Mouse (Mus musculus): ENCODE data around the gene Mypn. TPM values are rescaled to one million over a fixed set of nuclear protein-coding genes. Genes with fewer than 3 reads are reported as not detected.
A peak's percentile ranks its signal among the peaks of the same experiment; 100 is the strongest.

The Mypn gene
- polyA plus RNA-seq, 1 experiment from 2014 or later: 5.3 TPM

DNA sequence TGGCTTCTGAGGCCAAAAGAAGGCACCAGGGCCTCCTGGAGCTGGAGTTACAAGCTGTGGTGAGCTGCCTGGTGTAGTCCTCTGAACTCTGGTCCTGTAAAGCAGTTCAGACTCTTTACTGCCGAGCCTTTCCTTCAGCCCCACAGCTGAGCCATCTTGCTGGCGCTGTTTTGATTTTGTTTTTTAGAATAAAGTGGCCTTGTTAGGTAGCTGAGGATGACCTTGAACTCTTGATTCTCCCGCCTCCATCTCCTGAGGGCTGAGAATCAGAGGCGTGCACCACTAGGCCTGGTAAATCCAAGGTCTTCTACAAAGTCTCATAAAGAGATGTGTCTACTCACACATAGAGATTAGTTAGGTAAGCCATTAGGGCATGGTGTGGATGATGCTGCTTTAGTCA lies 49.0 kb downstream of the Mypn start:
- H3K27me3 ChIP-seq (replicated peaks): no peaks in the 10 kb centered on the region
- no peak overlapping the region for H3K4me2 ChIP-seq
- WGBS: 76% methylated on average over 4 of the region's 4 CpGs
- H3K27ac ChIP-seq (replicated peaks): no peak overlapping the region
- no peaks in the 10 kb centered on the region for H3K9me3 ChIP-seq
- H3K9ac ChIP-seq: no peak overlapping the region
- H3K36me3 ChIP-seq: no peaks in the 10 kb centered on the region
- H3K4me3 ChIP-seq: no peak overlapping the region
- ATAC-seq (ENCODE audit: extremely low read depth, insufficient number of reproducible peaks, low FRiP score, low TSS enrichment): no peak
- peaks cover 20% of the 10 kb centered on the region for H3K4me1 ChIP-seq

GRCm38 (mm10) chr10:63154226-63154625 lies 49.5 kb downstream of the Mypn start:
- no peaks in the 10 kb centered on the region for H3K27me3 ChIP-seq (replicated peaks)
- no peak overlapping the region for H3K4me2 ChIP-seq
- H3K27ac ChIP-seq (replicated peaks): no peak overlapping the region
- no peaks in the 10 kb centered on the region for H3K36me3 ChIP-seq
- H3K4me3 ChIP-seq: no peak overlapping the region
- no peak overlapping the region for H3K9ac ChIP-seq
- H3K9me3 ChIP-seq: no peaks in the 10 kb centered on the region
- peaks cover 20% of the 10 kb centered on the region for H3K4me1 ChIP-seq
- no peak for ATAC-seq (ENCODE audit: extremely low read depth, insufficient number of reproducible peaks, low FRiP score, low TSS enrichment)
- WGBS: 81% methylated on average over 6 of the region's 6 CpGs

DNA sequence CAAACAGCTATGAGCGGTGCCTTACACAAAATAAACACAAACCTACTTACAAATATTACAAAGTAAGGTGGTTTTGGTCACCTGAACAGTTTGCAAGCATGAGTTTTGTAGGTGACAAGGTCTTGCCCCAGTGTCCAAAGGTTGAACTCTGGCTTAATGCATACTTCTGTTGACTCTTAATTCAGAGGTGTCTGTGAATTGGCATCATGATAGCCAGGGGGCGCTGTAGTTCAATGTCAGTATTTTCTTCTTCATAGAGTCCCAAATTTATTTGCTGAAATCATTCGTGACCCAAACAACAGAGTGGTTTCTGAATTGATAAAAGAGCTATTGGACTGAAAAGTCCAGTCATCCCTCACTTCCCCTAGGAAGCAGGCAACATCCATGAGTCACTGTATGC lies 50.2 kb downstream of the Mypn start:
- no peak for ATAC-seq (ENCODE audit: extremely low read depth, insufficient number of reproducible peaks, low FRiP score, low TSS enrichment)
- Histone ChIP-seq H3K36me3 (no peaks in the 10 kb centered on the region), H3K9me3 (no peaks in the 10 kb centered on the region), H3K27me3 (replicated peaks) (no peaks in the 10 kb centered on the region), H3K4me3 (no peak overlapping the region), H3K9ac (no peak overlapping the region), H3K27ac (replicated peaks) (no peak overlapping the region), H3K4me2 (no peak overlapping the region), H3K4me1 (peaks cover 20% of the 10 kb centered on the region)
- WGBS: 31% methylated on average over 3 of the region's 3 CpGs

DNA sequence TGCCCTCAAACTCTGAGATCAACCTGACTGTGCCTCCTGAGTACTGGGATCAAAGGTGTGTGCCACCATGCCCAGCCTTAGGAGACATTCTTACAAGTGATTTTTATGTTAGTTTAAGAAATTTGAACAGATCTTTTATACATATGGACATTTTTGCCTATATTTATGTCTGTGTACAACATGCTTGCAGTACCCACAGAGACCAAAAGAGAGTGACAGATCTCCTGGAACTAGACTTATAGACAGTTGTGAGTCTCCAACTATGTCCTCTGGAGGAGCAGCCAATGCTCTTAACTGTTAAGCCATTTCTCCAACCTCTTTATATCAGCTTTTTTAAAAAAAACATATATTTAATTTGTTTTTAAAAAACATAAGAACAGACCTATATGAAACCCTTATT lies 51.4 kb downstream of the Mypn start:
- H3K36me3 ChIP-seq: no peaks in the 10 kb centered on the region
- no peak overlapping the region for H3K9ac ChIP-seq
- H3K27ac ChIP-seq (replicated peaks): no peak overlapping the region
- no peaks in the 10 kb centered on the region for H3K27me3 ChIP-seq (replicated peaks)
- no peak overlapping the region for H3K4me2 ChIP-seq
- peaks cover 13% of the 10 kb centered on the region for H3K4me1 ChIP-seq
- no peaks in the 10 kb centered on the region for H3K9me3 ChIP-seq
- H3K4me3 ChIP-seq: no peak overlapping the region
- no peak for ATAC-seq (ENCODE audit: extremely low read depth, insufficient number of reproducible peaks, low FRiP score, low TSS enrichment)

- Histone ChIP-seq H3K4me2 (no peak overlapping the region), H3K4me3 (no peak overlapping the region), H3K27me3 (replicated peaks) (no peaks in the 10 kb centered on the region), H3K36me3 (no peaks in the 10 kb centered on the region), H3K27ac (replicated peaks) (no peak overlapping the region), H3K4me1 (no peaks in the 10 kb centered on the region), H3K9me3 (no peaks in the 10 kb centered on the region), H3K9ac (no peak overlapping the region)
- 82% methylated on average over 13 of the region's 13 CpGs for WGBS
- no peak for ATAC-seq (ENCODE audit: extremely low read depth, insufficient number of reproducible peaks, low FRiP score, low TSS enrichment)
These were observed 61.1 kb downstream of the Mypn start for GRCm38 (mm10) chr10:63142660-63143059.

- H3K4me1 ChIP-seq: no peaks in the 10 kb centered on the region
- H3K9ac ChIP-seq: no peak overlapping the region
- H3K36me3 ChIP-seq: peaks cover 12% of the 10 kb centered on the region; the same call in 1 of the 2 replicates
- H3K27me3 ChIP-seq (replicated peaks): peaks cover 7% of the 10 kb centered on the region; the same call in 1 of the 2 replicates
- WGBS: 69% methylated on average over 6 of the region's 6 CpGs
- H3K4me2 ChIP-seq: no peak overlapping the region
- no peak overlapping the region for H3K27ac ChIP-seq (replicated peaks)
- H3K4me3 ChIP-seq: no peak overlapping the region
- no peak for ATAC-seq (ENCODE audit: extremely low read depth, insufficient number of reproducible peaks, low FRiP score, low TSS enrichment)
- no peaks in the 10 kb centered on the region for H3K9me3 ChIP-seq
These were observed 67.3 kb downstream of the Mypn start for GRCm38 (mm10) chr10:63136436-63136835.

DNA sequence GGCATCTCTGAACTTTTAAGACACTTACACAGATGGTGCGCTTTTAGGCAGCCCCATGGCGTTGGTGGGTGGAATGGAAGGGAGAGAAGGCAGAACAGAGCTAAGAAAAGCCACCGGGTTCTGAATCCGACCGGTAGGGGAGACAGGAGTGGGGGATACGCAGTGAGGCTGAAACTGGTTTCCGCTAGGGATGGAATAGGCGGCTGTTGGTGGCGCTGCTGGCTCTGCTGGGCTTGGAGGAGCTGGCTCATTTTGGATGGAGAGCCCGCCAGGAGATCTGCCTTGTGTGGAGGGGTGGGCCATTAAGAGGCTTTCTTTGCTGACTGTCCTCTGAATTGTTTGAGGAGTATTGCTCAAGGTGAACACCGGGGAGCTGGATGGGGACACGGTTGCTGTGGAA lies 68.1 kb downstream of the Mypn start:
- Histone ChIP-seq H3K36me3 (peaks cover 16% of the 10 kb centered on the region), H3K4me3 (no peak overlapping the region), H3K4me2 (no peak overlapping the region), H3K4me1 (no peaks in the 10 kb centered on the region), H3K27me3 (replicated peaks) (peaks cover 7% of the 10 kb centered on the region; the same call in 1 of the 2 replicates), H3K9ac (no peak overlapping the region), H3K27ac (replicated peaks) (no peak overlapping the region), H3K9me3 (no peaks in the 10 kb centered on the region)
- WGBS: 51% methylated on average over 12 of the region's 12 CpGs
- no peak for ATAC-seq (ENCODE audit: extremely low read depth, insufficient number of reproducible peaks, low FRiP score, low TSS enrichment)

DNA sequence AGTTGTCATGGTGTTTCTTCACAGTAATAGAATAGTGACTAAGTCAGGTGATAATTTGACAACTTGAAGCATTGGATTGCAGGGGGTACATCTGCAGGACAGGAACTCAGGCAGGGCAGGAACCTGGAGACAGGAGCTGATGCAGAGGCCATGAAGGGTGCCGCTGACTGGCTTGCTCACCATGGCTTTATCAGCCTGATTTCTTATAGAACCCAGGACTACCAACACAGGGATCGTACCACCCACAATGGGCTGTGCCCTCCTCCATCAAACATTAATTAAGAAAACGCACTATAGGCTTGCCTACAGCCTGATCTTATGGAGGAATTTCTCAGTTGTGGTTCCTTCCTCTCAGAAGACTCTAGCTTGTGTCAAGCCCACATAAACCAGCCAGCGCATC lies 70.4 kb downstream of the Mypn start:
- H3K4me3 ChIP-seq: no peak overlapping the region
- H3K4me1 ChIP-seq: peaks cover 3% of the 10 kb centered on the region
- no peak overlapping the region for H3K27ac ChIP-seq (replicated peaks)
- no peak overlapping the region for H3K4me2 ChIP-seq
- no peaks in the 10 kb centered on the region for H3K9me3 ChIP-seq
- no peak for ATAC-seq (ENCODE audit: extremely low read depth, insufficient number of reproducible peaks, low FRiP score, low TSS enrichment)
- no peak overlapping the region for H3K9ac ChIP-seq
- H3K27me3 ChIP-seq (replicated peaks): peaks cover 7% of the 10 kb centered on the region; the same call in 1 of the 2 replicates
- peaks cover 21% of the 10 kb centered on the region for H3K36me3 ChIP-seq
- WGBS: 86% methylated on average over 4 of the region's 4 CpGs

DNA sequence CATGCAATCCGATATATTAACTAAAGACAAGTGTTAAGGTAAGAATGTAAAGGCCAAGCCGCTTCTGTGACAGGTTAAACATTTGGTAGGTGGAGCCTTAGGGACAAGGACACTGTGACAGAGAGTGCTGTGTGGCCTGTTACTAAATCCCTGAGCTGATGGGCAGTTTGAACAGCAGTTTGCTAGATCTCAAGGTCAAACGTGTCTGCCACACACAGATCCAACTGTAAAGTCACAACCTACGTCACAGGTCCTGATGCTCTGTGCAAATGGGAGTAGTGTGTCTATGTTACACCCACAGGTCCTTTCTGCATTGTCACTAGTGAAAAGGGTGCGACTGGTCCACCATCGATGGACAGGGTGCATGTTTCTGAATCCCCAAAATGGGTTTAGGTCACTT lies 71.4 kb downstream of the Mypn start:
- no peak overlapping the region for H3K9ac ChIP-seq
- H3K4me1 ChIP-seq: peaks cover 8% of the 10 kb centered on the region
- no peak overlapping the region for H3K4me2 ChIP-seq
- H3K27ac ChIP-seq (replicated peaks): no peak overlapping the region
- H3K36me3 ChIP-seq: peaks cover 22% of the 10 kb centered on the region
- H3K9me3 ChIP-seq: no peaks in the 10 kb centered on the region
- no peak overlapping the region for H3K4me3 ChIP-seq
- 80% methylated on average over 6 of the region's 6 CpGs for WGBS
- peaks cover 7% of the 10 kb centered on the region; the same call in 1 of the 2 replicates for H3K27me3 ChIP-seq (replicated peaks)
- no peak for ATAC-seq (ENCODE audit: extremely low read depth, insufficient number of reproducible peaks, low FRiP score, low TSS enrichment)

DNA sequence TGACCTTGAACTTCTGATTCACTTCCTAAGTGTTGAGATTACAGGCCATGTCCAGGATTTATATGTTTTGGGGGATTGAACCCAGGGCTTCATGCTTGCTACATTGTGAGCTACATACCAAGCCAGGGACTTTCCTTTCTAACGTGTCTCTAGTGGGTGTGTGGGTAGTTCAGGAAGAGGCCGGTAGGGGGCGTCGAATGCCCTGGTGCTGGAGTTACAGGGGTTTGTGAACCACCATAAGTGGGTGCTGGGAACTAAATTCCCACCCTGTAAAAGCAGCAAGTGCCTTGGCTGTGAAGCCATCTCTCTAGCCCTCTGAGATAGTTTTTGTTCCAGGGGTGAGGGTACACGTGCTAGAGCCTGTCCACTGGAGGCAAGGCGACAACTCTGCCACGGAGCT lies 73.3 kb downstream of the Mypn start:
- Histone ChIP-seq H3K27ac (replicated peaks) (no peak overlapping the region), H3K9me3 (peaks cover 4% of the 10 kb centered on the region; the same call in 1 of the 2 replicates), H3K4me1 (peaks cover 8% of the 10 kb centered on the region), H3K36me3 (peaks cover 25% of the 10 kb centered on the region), H3K9ac (no peak overlapping the region), H3K4me2 (no peak overlapping the region), H3K27me3 (replicated peaks) (peaks cover 4% of the 10 kb centered on the region; the same call in 1 of the 2 replicates), H3K4me3 (no peak overlapping the region)
- no peak for ATAC-seq (ENCODE audit: extremely low read depth, insufficient number of reproducible peaks, low FRiP score, low TSS enrichment)
- WGBS: 61% methylated on average over 7 of the region's 7 CpGs

- WGBS: 30% methylated on average over 7 of the region's 7 CpGs
These were observed 75.5 kb downstream of the Mypn start for GRCm38 (mm10) chr10:63128256-63128655.

GRCm38 (mm10) chr10:63127156-63127555 lies 76.6 kb downstream of the Mypn start:
- H3K9me3 ChIP-seq: peaks cover 4% of the 10 kb centered on the region; the same call in 1 of the 2 replicates
- ATAC-seq (ENCODE audit: extremely low read depth, insufficient number of reproducible peaks, low FRiP score, low TSS enrichment): no peak
- H3K36me3 ChIP-seq: peaks cover 16% of the 10 kb centered on the region
- H3K9ac ChIP-seq: no peak overlapping the region
- WGBS: 83% methylated on average over 6 of the region's 6 CpGs
- no peak overlapping the region for H3K4me3 ChIP-seq
- no peak overlapping the region for H3K27ac ChIP-seq (replicated peaks)
- peaks cover 8% of the 10 kb centered on the region for H3K4me1 ChIP-seq
- no peak overlapping the region for H3K4me2 ChIP-seq
- H3K27me3 ChIP-seq (replicated peaks): no peaks in the 10 kb centered on the region

More at GRCm38 (mm10) chr10:63128256-63128655, 75.5 kb downstream of the Mypn start:
- Histone ChIP-seq H3K9ac (no peak overlapping the region), H3K27ac (replicated peaks) (peak overlapping the region; percentile 86), H3K27me3 (replicated peaks) (no peaks in the 10 kb centered on the region), H3K9me3 (peaks cover 4% of the 10 kb centered on the region; the same call in 1 of the 2 replicates), H3K36me3 (peaks cover 17% of the 10 kb centered on the region), H3K4me1 (peaks cover 8% of the 10 kb centered on the region), H3K4me3 (no peak overlapping the region), H3K4me2 (peak overlapping the region; percentile 40)
- ATAC-seq (ENCODE audit: extremely low read depth, insufficient number of reproducible peaks, low FRiP score, low TSS enrichment): no peak

All from heart, embryonic 13.5 days (tissue).